Mouse (Mus musculus): ENCODE measurements around the gene Ubl3.

The Ubl3 gene

GRCm38 (mm10) chr5:148552187-148553071, at the start of gene Ubl3:
Gene Ubl3, minus strand, starts transcription at chr5:148552789.
- DNase-seq (ENCODE audit: low spot score) = peak; percentile 77

- no peak for DNase-seq (ENCODE audit: low spot score)
Observed at GRCm38 (mm10) chr5:148598376-148598775, 45.8 kb upstream of the Ubl3 start.

GRCm38 (mm10) chr5:148596086-148596753, 43.6 kb upstream of the Ubl3 start:
- no peak for DNase-seq (ENCODE audit: low spot score)

- DNase-seq (ENCODE audit: low spot score) = no peak
Observed at GRCm38 (mm10) chr5:148595459-148595751, 42.8 kb upstream of the Ubl3 start.

GRCm38 (mm10) chr5:148594693-148595458, 42.3 kb upstream of the Ubl3 start:
- DNase-seq (ENCODE audit: low spot score) = no peak

- no peak for DNase-seq (ENCODE audit: low spot score)
Observed at GRCm38 (mm10) chr5:148593607-148594006, 41.0 kb upstream of the Ubl3 start.

- DNase-seq (ENCODE audit: low spot score) = no peak
Observed at GRCm38 (mm10) chr5:148591448-148591862, 38.9 kb upstream of the Ubl3 start.

- no peak for DNase-seq (ENCODE audit: low spot score)
Observed at GRCm38 (mm10) chr5:148590603-148591447, 38.2 kb upstream of the Ubl3 start.

- DNase-seq (ENCODE audit: low spot score) = no peak
Observed at GRCm38 (mm10) chr5:148588987-148589386, 36.4 kb upstream of the Ubl3 start.

GRCm38 (mm10) chr5:148588142-148588650, 35.6 kb upstream of the Ubl3 start:
- DNase-seq (ENCODE audit: low spot score) = no peak

GRCm38 (mm10) chr5:148580388-148580985, 27.9 kb upstream of the Ubl3 start:
- no peak for DNase-seq (ENCODE audit: low spot score)

GRCm38 (mm10) chr5:148579156-148579555, 26.6 kb upstream of the Ubl3 start:
- no peak for DNase-seq (ENCODE audit: low spot score)

GRCm38 (mm10) chr5:148578353-148578752, 25.8 kb upstream of the Ubl3 start:
- no peak for DNase-seq (ENCODE audit: low spot score)

- no peak for DNase-seq (ENCODE audit: low spot score)
Observed at GRCm38 (mm10) chr5:148577278-148577677, 24.7 kb upstream of the Ubl3 start.

- DNase-seq (ENCODE audit: low spot score) = no peak
Observed at GRCm38 (mm10) chr5:148575163-148575562, 22.6 kb upstream of the Ubl3 start.

GRCm38 (mm10) chr5:148572676-148573075, 20.1 kb upstream of the Ubl3 start:
- DNase-seq (ENCODE audit: low spot score) = no peak

GRCm38 (mm10) chr5:148570571-148571304, 18.1 kb upstream of the Ubl3 start:
- no peak for DNase-seq (ENCODE audit: low spot score)

GRCm38 (mm10) chr5:148569444-148569843, 16.9 kb upstream of the Ubl3 start:
- DNase-seq (ENCODE audit: low spot score) = no peak

- no peak for DNase-seq (ENCODE audit: low spot score)
Observed at GRCm38 (mm10) chr5:148565636-148566035, 13.0 kb upstream of the Ubl3 start.

GRCm38 (mm10) chr5:148564073-148564472, 11.5 kb upstream of the Ubl3 start:
- DNase-seq (ENCODE audit: low spot score) = no peak

Measured in layer of hippocampus, adult 9-10 months (tissue).